Mouse (Mus musculus): ENCODE measurements around the gene 2310007B03Rik. TPM values are rescaled to one million over a fixed set of nuclear protein-coding genes. Genes with fewer than 3 reads are reported as not detected.
A peak's percentile ranks its signal among the peaks of the same experiment; 100 is the strongest.

Gene 2310007B03Rik
- polyA plus RNA-seq, 1 experiment, result not detected

GRCm38 (mm10) chr1:93132676-93133075 is 28.1 kb downstream of the 2310007B03Rik start:
- 63% methylated on average over 8 of the region's 8 CpGs for WGBS
- Histone ChIP-seq H3K4me1 (ENCODE audit: control insufficient read depth, insufficient read depth, low read length) (no peaks in the 10 kb centered on the region), H3K27ac (ENCODE audit: insufficient read depth, low read length) (no peak overlapping the region), H3K4me3 (replicated peaks; ENCODE audit: insufficient read depth, low read depth, low read length) (no peak overlapping the region), H3K27me3 (ENCODE audit: control insufficient read depth, insufficient read depth, low read length) (no peaks in the 10 kb centered on the region)
- TF ChIP-seq CTCF (IDR thresholded peaks at IDR 0.05; ENCODE audit: borderline replicate concordance, insufficient read depth, low read depth, low read length) (no peak), POLR2A (IDR thresholded peaks at IDR 0.05; ENCODE audit: borderline replicate concordance, insufficient read depth, low read length) (no peak)
- DNase-seq, result no peak

GRCm38 (mm10) chr1:93130242-93130983 is 30.3 kb downstream of the 2310007B03Rik start:
- WGBS, result 84% methylated on average over 10 of the region's 10 CpGs
- no peak for TF ChIP-seq CTCF (IDR thresholded peaks at IDR 0.05; ENCODE audit: borderline replicate concordance, insufficient read depth, low read depth, low read length)
- no peak for TF ChIP-seq POLR2A (IDR thresholded peaks at IDR 0.05; ENCODE audit: borderline replicate concordance, insufficient read depth, low read length)
- Histone ChIP-seq H3K4me1 (ENCODE audit: control insufficient read depth, insufficient read depth, low read length) (no peaks in the 10 kb centered on the region), H3K27ac (ENCODE audit: insufficient read depth, low read length) (no peak overlapping the region), H3K4me3 (replicated peaks; ENCODE audit: insufficient read depth, low read depth, low read length) (no peak overlapping the region), H3K27me3 (ENCODE audit: control insufficient read depth, insufficient read depth, low read length) (no peaks in the 10 kb centered on the region; the same call in 1 of the 2 replicates)
- DNase-seq, result no peak

- H3K4me1 ChIP-seq (ENCODE audit: control insufficient read depth, insufficient read depth, low read length), result no peaks in the 10 kb centered on the region
These were observed 31.9 kb downstream of the 2310007B03Rik start for GRCm38 (mm10) chr1:93128710-93129349.

GRCm38 (mm10) chr1:93128209-93128608 is 32.5 kb downstream of the 2310007B03Rik start:
- TF ChIP-seq POLR2A (IDR thresholded peaks at IDR 0.05; ENCODE audit: borderline replicate concordance, insufficient read depth, low read length) (no peak), CTCF (IDR thresholded peaks at IDR 0.05; ENCODE audit: borderline replicate concordance, insufficient read depth, low read depth, low read length) (no peak)
- Histone ChIP-seq H3K4me1 (ENCODE audit: control insufficient read depth, insufficient read depth, low read length) (no peaks in the 10 kb centered on the region), H3K27ac (ENCODE audit: insufficient read depth, low read length) (no peak overlapping the region), H3K27me3 (ENCODE audit: control insufficient read depth, insufficient read depth, low read length) (no peaks in the 10 kb centered on the region; the same call in 1 of the 2 replicates), H3K4me3 (replicated peaks; ENCODE audit: insufficient read depth, low read depth, low read length) (no peak overlapping the region)
- 86% methylated on average over 8 of the region's 8 CpGs for WGBS
- no peak for DNase-seq

More at GRCm38 (mm10) chr1:93128710-93129349, 31.9 kb downstream of the 2310007B03Rik start:
- peak; percentile 78 for TF ChIP-seq CTCF (IDR thresholded peaks at IDR 0.05; ENCODE audit: borderline replicate concordance, insufficient read depth, low read depth, low read length)
- no peak for TF ChIP-seq POLR2A (IDR thresholded peaks at IDR 0.05; ENCODE audit: borderline replicate concordance, insufficient read depth, low read length)
- peak; percentile 49 to 65 for DNase-seq
- 28% methylated on average over 6 of the region's 6 CpGs for WGBS
- no peak overlapping the region for H3K4me3 ChIP-seq (replicated peaks; ENCODE audit: insufficient read depth, low read depth, low read length)
- no peaks in the 10 kb centered on the region; the same call in 1 of the 2 replicates for H3K27me3 ChIP-seq (ENCODE audit: control insufficient read depth, insufficient read depth, low read length)
- H3K27ac ChIP-seq (ENCODE audit: insufficient read depth, low read length), result no peak overlapping the region

GRCm38 (mm10) chr1:93125256-93125655 is 35.5 kb downstream of the 2310007B03Rik start:
- no peaks in the 10 kb centered on the region for H3K4me1 ChIP-seq (ENCODE audit: control insufficient read depth, insufficient read depth, low read length)
- no peak overlapping the region for H3K27ac ChIP-seq (ENCODE audit: insufficient read depth, low read length)
- TF ChIP-seq POLR2A (IDR thresholded peaks at IDR 0.05; ENCODE audit: borderline replicate concordance, insufficient read depth, low read length) (no peak), CTCF (IDR thresholded peaks at IDR 0.05; ENCODE audit: borderline replicate concordance, insufficient read depth, low read depth, low read length) (no peak)
- H3K4me3 ChIP-seq (replicated peaks; ENCODE audit: insufficient read depth, low read depth, low read length), result no peak overlapping the region
- no peaks in the 10 kb centered on the region; the same call in 1 of the 2 replicates for H3K27me3 ChIP-seq (ENCODE audit: control insufficient read depth, insufficient read depth, low read length)
- WGBS, result 30% methylated on average over 5 of the region's 5 CpGs
- no peak for DNase-seq

- TF ChIP-seq POLR2A (IDR thresholded peaks at IDR 0.05; ENCODE audit: borderline replicate concordance, insufficient read depth, low read length), result no peak
- TF ChIP-seq CTCF (IDR thresholded peaks at IDR 0.05; ENCODE audit: borderline replicate concordance, insufficient read depth, low read depth, low read length), result no peak
- Histone ChIP-seq H3K27ac (ENCODE audit: insufficient read depth, low read length) (no peak overlapping the region), H3K27me3 (ENCODE audit: control insufficient read depth, insufficient read depth, low read length) (no peaks in the 10 kb centered on the region; the same call in 1 of the 2 replicates), H3K4me3 (replicated peaks; ENCODE audit: insufficient read depth, low read depth, low read length) (no peak overlapping the region), H3K4me1 (ENCODE audit: control insufficient read depth, insufficient read depth, low read length) (no peaks in the 10 kb centered on the region)
- WGBS, result 79% methylated on average over 8 of the region's 8 CpGs
- DNase-seq, result no peak
These were observed 36.7 kb downstream of the 2310007B03Rik start for GRCm38 (mm10) chr1:93124066-93124465.

- 87% methylated on average over 11 of the region's 11 CpGs for WGBS
- Histone ChIP-seq H3K4me3 (replicated peaks; ENCODE audit: insufficient read depth, low read depth, low read length) (no peak overlapping the region), H3K27me3 (ENCODE audit: control insufficient read depth, insufficient read depth, low read length) (no peaks in the 10 kb centered on the region; the same call in 1 of the 2 replicates), H3K4me1 (ENCODE audit: control insufficient read depth, insufficient read depth, low read length) (no peaks in the 10 kb centered on the region), H3K27ac (ENCODE audit: insufficient read depth, low read length) (no peak overlapping the region)
- TF ChIP-seq CTCF (IDR thresholded peaks at IDR 0.05; ENCODE audit: borderline replicate concordance, insufficient read depth, low read depth, low read length), result no peak
- no peak for TF ChIP-seq POLR2A (IDR thresholded peaks at IDR 0.05; ENCODE audit: borderline replicate concordance, insufficient read depth, low read length)
- no peak for DNase-seq
These were observed 37.4 kb downstream of the 2310007B03Rik start for GRCm38 (mm10) chr1:93123179-93123854.

Data from cerebellum, adult 2 months (tissue).